Mouse (Mus musculus) lung, postnatal 0 days (tissue): ENCODE measurements around the gene Acsf3.

Experiments used
- CTCF ChIP-seq: IDR thresholded peaks from 2 replicates; pipeline ENCODE4 v1.5.1; 2016; ENCODE audit warnings: antibody characterized with exemption, mild to moderate bottlenecking
- EP300 ChIP-seq: IDR thresholded peaks from 2 replicates; pipeline ENCODE4 v1.6.1; 2016; ENCODE audit warnings: antibody characterized with exemption, mild to moderate bottlenecking, control low read depth

DNA sequence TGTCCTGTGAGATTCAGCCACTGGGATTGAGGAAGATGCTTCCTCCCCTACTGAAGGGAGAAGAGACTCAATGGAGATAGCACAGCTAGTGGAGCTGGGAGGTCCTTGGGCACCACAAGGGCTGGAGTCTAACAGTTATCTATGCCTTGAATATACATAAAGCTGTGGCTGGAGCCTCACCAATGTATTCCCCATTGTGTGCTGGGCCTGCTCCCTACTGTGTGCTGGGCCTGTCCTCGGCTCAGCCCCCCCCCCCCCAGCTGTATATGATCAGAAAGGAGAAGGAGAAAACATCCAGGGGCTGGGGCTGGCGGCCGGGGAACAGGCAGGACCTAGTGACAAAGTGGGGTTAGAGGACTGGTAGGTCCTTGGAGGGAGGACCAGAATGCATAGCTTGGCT is 40.2 kb upstream of the Acsf3 start:
- TF ChIP-seq EP300 = no peak
- TF ChIP-seq CTCF = no peak
